Mouse (Mus musculus) neural tube, embryonic 13.5 days (tissue): ENCODE results near the gene Ccnb1. TPM values are rescaled to one million over a fixed set of nuclear protein-coding genes. Genes with fewer than 3 reads are reported as not detected.
A peak's percentile ranks its signal among the peaks of the same experiment; 100 is the strongest.

Experiments used
- ATAC-seq: fragments of 200-750 bp; cut with Nextera tagmentation; 2 replicates; pipeline ENCODE4 v1.8.0; 2017; ENCODE audit warnings: low read depth, mild to moderate bottlenecking, moderate TSS enrichment, moderate library complexity
- H3K27ac ChIP-seq: fragments of 300-500 bp; sonication (generic); replicated peaks from 2 replicates; pipeline ENCODE4 v1.5.1; 2015; ENCODE audit warnings: moderate library complexity, mild to moderate bottlenecking, inconsistent platforms
- H3K27me3 ChIP-seq: fragments of 300-500 bp; sonication (generic); 2 replicates; pipeline ENCODE4 v1.6.1; 2015; ENCODE audit warnings: mild to moderate bottlenecking, inconsistent platforms
- H3K36me3 ChIP-seq: fragments of 300-500 bp; sonication (generic); 2 replicates; pipeline ENCODE4 v1.6.1; 2015; ENCODE audit warnings: mild to moderate bottlenecking, inconsistent platforms
- H3K4me1 ChIP-seq: fragments of 300-500 bp; sonication (generic); replicated peaks from 2 replicates; pipeline ENCODE4 v1.6.1; 2015; ENCODE audit warnings: inconsistent platforms
- H3K4me2 ChIP-seq: fragments of 300-500 bp; sonication (generic); 2 replicates; pipeline ENCODE4 v1.6.1; 2015; ENCODE audit warnings: inconsistent platforms, mild to moderate bottlenecking, moderate library complexity
- H3K4me3 ChIP-seq: fragments of 300-500 bp; sonication (generic); 2 replicates; pipeline ENCODE4 v1.5.1; 2015; ENCODE audit warnings: mild to moderate bottlenecking, inconsistent platforms
- H3K9ac ChIP-seq: fragments of 300-500 bp; sonication (generic); 2 replicates; pipeline ENCODE4 v1.6.1; 2015; ENCODE audit warnings: moderate library complexity, mild to moderate bottlenecking, inconsistent platforms
- H3K9me3 ChIP-seq: fragments of 300-500 bp; sonication (generic); 2 replicates; pipeline ENCODE4 v1.6.1; 2016; ENCODE audit warnings: inconsistent platforms
- WGBS: fragments of 180-500 bp; shearing (Covaris S2); methylation state at CpG from one replicate; pipeline ENCODE4 v1.1.7; 2015; 5-methylcytosine and 5-hydroxymethylcytosine counted together
- polyA plus RNA-seq: library from polyadenylated mRNA; unstranded; fragments of >200 nt; fragmentation: Nextera tagmentation; extraction: Ambion mirVana; gene quantifications from 2 replicates; pipeline ENCODE4 v1.2.1, GENCODE M21; 2015

The Ccnb1 gene
- polyA plus RNA-seq, 1 experiment from 2014 or later = 45.2 TPM

GRCm38 (mm10) chr13:100730153-100730860, 56.1 kb downstream of the Ccnb1 start:
- Histone ChIP-seq H3K27me3 (no peaks in the 10 kb centered on the region), H3K36me3 (peaks cover 24% of the 10 kb centered on the region), H3K9me3 (no peaks in the 10 kb centered on the region), H3K9ac (peak overlapping the region; percentile 87), H3K4me3 (peak overlapping the region; percentile 66), H3K4me1 (peaks cover 22% of the 10 kb centered on the region), H3K4me2 (peak overlapping the region; percentile 92), H3K27ac (peak overlapping the region; percentile 86)
- peak; percentile 92 for ATAC-seq
- WGBS = 2% methylated on average over 30 of the region's 30 CpGs

Other genes with a start within 250 kb of the Ccnb1 start
- 3.3 and 4.4 TPM in 2 replicates for gene Ocln, start 233.9 kb downstream of the Ccnb1 start, polyA plus RNA-seq
- 2.4 and 2.5 TPM in 2 replicates for gene Marveld2, start 169.6 kb downstream of the Ccnb1 start, polyA plus RNA-seq
- 332 and 337 TPM in 2 replicates for gene Ak6, start 135.6 kb downstream of the Ccnb1 start, polyA plus RNA-seq
- 18.5 and 19.6 TPM in 2 replicates for gene Rad17, start 135.5 kb downstream of the Ccnb1 start, polyA plus RNA-seq
- gene Taf9, start 135.0 kb downstream of the Ccnb1 start, polyA plus RNA-seq = 26.0 and 28.5 TPM in 2 replicates
- 1.9 and 2.3 TPM in 2 replicates for gene Ccdc125, start 116.9 kb downstream of the Ccnb1 start, polyA plus RNA-seq
- gene Cdk7, start 55.6 kb downstream of the Ccnb1 start, polyA plus RNA-seq = 49.0 and 49.6 TPM in 2 replicates
- gene Mrps36, start 41.9 kb downstream of the Ccnb1 start, polyA plus RNA-seq = 142 and 165 TPM in 2 replicates
- gene Cenph, start 10.7 kb downstream of the Ccnb1 start, polyA plus RNA-seq = 10.1 and 10.9 TPM in 2 replicates
- 35.0 and 40.7 TPM in 2 replicates for gene Slc30a5, start 46.9 kb upstream of the Ccnb1 start, polyA plus RNA-seq